Mouse (Mus musculus) regulatory T cell (primary cell): ENCODE data around the gene Bcl2a1a.
"Not testable (repeated sequence)": the region's sequence is repeated elsewhere in the genome, so short reads cannot be mapped to it uniquely, and the experiment has no call there.

Source experiments
- in situ Hi-C: fragments of 300-600 bp; cut with MboI, MseI; formaldehyde crosslinking; loops from one replicate; pipeline ENCODE4 v1.15.1; 2025; ENCODE audit warnings: high pct_unique_total_duplicates

Bcl2a1a gene

GRCm38 (mm10) chr9:88956670-88957153 is at the start of gene Bcl2a1a:
TSS of gene Bcl2a1a (plus strand) at chr9:88956900.
- in situ Hi-C loops, result loop anchor here (10.0 kb wide), 1 partner anchor 222 kb away; the partner anchor contains the start of gene Bcl2a1d

- in situ Hi-C loops, result not testable (repeated sequence)
These were observed 40.1 kb upstream of the Bcl2a1a start for GRCm38 (mm10) chr9:88916576-88916975.

- in situ Hi-C loops, result loop anchor here (10.0 kb wide), 1 partner anchor 194 kb away; no protein-coding TSS in a partner anchor
These were observed 18.4 kb upstream of the Bcl2a1a start for GRCm38 (mm10) chr9:88938312-88938711.

GRCm38 (mm10) chr9:88951466-88951865 is 5.2 kb upstream of the Bcl2a1a start:
- in situ Hi-C loops, result loop anchor here (10.0 kb wide), 1 partner anchor 217 kb away; the partner anchor contains the start of gene Bcl2a1d

- in situ Hi-C loops, result loop anchor here (10.0 kb wide), 1 partner anchor 218 kb away; the partner anchor contains the start of gene Bcl2a1d
These were observed 3.5 kb upstream of the Bcl2a1a start for GRCm38 (mm10) chr9:88953151-88953550.

- in situ Hi-C loops, result loop anchor here (10.0 kb wide), 1 partner anchor 220 kb away; the partner anchor contains the start of gene Bcl2a1d
These were observed 1.5 kb upstream of the Bcl2a1a start for GRCm38 (mm10) chr9:88955224-88955623.

GRCm38 (mm10) chr9:88956035-88956434 is 665 bp upstream of the Bcl2a1a start:
- in situ Hi-C loops, result loop anchor here (10.0 kb wide), 1 partner anchor 221 kb away; the partner anchor contains the start of gene Bcl2a1d

- in situ Hi-C loops, result loop anchor here (10.0 kb wide), 1 partner anchor 224 kb away; the partner anchor contains the start of gene Bcl2a1d
These were observed 2.2 kb downstream of the Bcl2a1a start for GRCm38 (mm10) chr9:88958891-88959290.

GRCm38 (mm10) chr9:88959981-88960380 is 3.3 kb downstream of the Bcl2a1a start:
- in situ Hi-C loops, result loop anchor here (10.0 kb wide), 1 partner anchor 225 kb away; the partner anchor contains the start of gene Bcl2a1d

- in situ Hi-C loops, result loop anchor here (5.0 kb wide), 1 partner anchor 264 kb away; no protein-coding TSS in a partner anchor
These were observed 9.8 kb downstream of the Bcl2a1a start for GRCm38 (mm10) chr9:88966462-88966861.

- in situ Hi-C loops, result loop anchor here (5.0 kb wide), 1 partner anchor 267 kb away; no protein-coding TSS in a partner anchor
These were observed 12.8 kb downstream of the Bcl2a1a start for GRCm38 (mm10) chr9:88969502-88969901.

DNA sequence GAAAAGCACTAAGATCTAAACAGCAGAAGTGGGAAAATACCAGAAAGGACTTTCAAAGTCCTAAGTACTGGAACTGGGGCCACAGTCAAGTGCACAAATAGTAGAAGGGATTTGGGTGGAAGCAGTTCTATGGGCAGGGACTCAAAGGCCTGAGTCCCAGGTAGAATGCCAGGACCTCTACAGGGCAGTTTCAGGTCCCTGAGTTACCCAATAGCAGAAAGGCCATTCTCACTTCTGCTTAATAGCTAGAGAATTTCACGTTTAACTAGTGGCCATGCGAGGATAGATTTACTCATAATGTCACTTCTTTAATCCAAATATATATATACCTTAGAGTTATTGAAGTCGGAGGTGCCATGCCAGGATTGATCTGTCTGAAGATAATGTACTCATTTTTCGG is 20.2 kb downstream of the Bcl2a1a start:
- in situ Hi-C loops, result not testable (repeated sequence)

DNA sequence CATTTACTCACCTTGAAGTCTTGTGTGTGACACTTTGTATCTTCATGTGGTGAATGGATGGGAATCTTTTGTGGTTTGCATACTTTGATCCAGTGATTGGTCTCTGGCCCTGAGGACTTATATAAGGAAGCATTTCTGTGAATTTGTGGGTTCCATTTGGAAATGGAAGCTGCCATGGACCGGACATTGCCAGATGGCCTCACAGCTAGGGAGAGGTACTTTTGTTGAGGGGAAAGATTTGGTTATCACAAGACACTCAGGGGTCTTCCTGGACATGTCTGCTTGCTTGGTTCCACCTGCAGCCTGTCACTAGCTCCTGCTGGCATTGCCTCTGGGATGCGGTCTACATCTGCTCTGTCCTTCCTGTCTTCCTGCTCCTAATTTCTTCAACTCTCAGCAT is 23.1 kb downstream of the Bcl2a1a start:
- in situ Hi-C loops, result loop anchor here (5.0 kb wide), 1 partner anchor 263 kb away; no protein-coding TSS in a partner anchor

DNA sequence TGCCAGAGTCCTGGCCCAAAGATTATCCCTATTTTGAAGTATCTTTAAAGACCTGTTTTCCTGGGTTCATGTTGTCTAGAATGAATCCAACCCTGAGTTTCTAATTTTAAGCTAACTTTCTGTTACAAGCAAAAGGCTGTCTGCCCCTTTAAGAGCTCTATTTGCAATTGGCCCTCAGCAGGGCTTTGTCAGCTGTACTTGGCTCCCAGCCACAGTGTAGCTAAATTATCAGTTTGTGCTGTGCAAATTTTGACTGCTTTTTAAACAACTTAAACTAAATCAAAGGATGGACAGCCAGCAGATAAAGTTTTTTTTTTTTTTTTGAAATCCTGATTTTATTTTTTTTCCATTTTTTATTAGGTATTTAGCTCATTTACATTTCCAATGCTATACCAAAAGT is 44.8 kb downstream of the Bcl2a1a start:
- in situ Hi-C loops, result not testable (repeated sequence)
